Mouse (Mus musculus) right cerebral cortex, postnatal 36 days (tissue): ENCODE data around the gene Gm10118.

Experiments used
- DNase-seq, 2 experiments: peaks; one replicate each; pipeline ENCODE4 v3.0.0; 2022; ENCODE audit warnings: low spot score in 2 of 2, mixed read lengths in 1 of 2

Gene Gm10118

DNA sequence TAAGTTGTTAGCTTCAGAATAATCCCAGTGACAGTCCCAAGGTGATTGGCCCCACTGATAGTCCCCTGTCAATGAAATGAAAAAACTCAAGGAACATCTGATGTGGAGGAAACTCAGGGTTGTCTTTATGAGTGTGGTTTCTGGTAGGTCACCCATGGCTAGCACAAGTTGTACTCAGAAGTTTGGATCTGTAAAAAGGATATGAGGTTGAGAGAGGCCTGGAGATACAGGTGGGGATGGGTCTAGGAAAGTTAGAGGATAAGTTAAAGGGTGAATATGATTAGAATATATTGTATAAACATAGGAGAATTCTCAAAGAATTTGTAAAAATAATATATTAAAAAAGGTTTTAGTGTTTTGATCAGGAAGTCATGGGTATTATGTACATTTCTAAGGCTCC, at the start of gene Gm10118:
Gene Gm10118, minus strand, starts transcription at position 101 of the 400 bp plus-strand sequence.
- no peak for DNase-seq

DNA sequence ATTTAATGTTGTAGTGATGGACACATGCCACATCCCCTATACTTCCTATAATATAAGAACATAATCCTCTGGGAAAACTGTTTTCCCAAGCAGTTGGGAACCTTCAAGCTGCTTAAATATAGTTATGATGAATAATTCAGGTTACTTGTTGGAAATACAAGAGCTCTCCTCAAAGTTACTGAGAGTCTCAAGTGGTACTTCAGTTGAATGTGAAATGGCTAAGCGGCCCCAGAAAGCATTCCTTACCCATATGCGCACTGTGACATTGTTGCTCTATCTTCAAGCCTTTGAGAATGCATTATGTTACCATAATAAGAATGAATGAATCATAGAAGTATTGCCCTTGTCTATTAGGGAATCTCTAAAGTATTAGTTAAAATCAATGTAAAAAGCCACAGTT, 45.1 kb upstream of the Gm10118 start:
- no peak for DNase-seq

DNA sequence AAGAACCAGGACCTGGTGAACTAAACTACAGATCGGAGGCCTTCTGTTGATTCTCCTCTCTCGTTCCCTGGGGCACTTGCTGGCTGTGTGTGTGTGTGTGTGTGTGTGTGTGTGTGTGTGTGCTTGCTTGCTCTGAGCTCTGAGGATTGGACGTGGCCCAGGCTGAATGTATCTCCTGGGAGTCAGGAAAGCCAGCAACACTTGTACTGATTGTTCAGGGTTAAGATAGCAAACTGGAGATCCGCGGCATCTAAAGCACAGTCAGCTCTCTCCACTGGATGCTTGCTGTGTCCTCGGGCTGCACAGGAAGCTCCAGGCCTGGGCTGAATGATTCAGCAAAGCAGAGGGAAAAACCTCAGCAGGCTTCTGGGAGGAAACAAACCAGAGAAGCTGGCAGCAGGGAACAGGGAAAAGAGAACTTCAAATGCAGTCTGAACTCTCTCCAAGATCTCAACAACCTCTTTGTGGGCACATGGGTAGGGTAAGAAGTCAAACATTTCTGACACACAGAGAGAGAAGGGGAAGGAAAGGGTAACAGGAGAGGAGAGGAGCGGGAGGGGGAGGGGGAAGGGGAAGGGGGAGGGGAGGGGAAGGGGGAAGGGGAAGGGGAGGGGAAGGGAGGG, 27.2 kb upstream of the Gm10118 start:
- DNase-seq: no peak

DNA sequence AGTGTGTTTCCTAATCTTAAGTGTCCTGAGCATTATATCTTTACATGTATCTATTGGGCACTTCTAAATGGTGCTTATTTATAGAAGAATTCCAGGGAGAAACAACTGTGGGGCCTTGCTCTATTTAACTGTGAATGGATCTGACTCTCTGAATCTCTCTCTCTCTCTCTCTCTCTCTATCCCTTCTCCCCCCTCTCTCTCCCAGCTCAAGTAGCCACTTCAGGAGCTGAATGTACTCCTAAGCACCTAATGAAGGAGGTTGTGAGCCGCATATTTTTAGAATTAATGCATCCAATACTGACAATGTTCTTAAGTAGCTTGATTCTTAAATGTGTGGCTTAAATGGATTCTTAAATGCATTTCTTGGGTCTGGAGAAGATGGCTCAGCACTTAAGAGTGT, 24.2 kb upstream of the Gm10118 start:
- DNase-seq: no peak

DNA sequence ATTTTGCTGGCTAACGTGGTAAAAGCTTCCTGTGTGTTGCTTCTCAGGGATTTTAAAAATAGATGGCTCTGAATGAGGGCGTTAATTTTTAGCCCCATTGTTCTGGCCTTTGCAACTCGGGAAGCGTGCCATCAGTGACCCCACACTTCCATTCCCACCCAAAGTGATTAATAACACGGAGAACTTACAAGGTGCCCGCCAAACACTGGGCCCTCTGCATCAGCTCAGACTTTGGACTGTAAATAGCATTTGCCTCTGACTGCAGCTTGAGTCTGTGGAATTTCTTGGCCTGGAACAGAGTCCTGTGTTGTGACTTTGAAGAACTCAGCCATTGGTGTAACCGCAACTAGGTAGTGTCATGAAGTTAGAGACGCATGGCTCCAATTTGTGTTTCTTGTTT, 23.6 kb upstream of the Gm10118 start:
- DNase-seq: no peak

DNA sequence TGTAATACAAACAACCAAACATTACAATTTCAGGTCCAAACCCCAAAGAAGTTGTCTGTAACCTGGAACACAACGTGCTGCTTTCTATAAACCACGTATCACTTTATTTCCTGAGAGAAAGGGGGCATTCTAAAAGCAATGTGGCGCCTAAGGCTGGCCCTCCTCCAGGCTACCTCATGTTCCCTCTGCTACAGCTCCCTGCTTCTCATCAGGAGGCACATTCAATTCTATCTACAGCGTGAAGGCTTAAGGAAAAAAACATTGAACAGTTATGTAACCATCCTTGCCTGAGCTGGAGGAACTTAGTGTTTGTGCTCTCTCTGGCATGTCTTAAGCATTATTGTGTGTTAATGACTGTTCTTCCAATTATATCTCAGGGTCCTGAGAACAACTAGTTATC, 20.0 kb upstream of the Gm10118 start:
- peak; percentile 31 to 48 for DNase-seq

DNA sequence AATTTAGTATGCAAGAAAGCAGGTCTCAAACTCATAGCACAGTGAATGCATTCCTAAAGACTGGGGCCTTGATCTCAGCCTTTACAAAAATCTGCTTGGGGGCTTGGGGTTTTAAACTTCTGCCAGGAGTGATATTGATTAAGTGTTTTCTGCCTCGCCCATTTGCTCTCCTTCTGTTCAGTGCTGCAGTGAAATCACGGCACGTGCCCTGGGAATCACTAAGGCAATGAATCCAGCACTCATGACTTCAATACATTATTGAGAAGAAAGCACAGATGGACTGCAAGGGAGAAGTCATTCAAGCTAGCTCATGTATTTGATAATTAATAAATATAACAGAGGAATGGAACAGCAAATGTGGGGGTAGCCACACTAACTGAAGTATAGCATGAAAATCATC, 18.3 kb upstream of the Gm10118 start:
- no peak for DNase-seq

DNA sequence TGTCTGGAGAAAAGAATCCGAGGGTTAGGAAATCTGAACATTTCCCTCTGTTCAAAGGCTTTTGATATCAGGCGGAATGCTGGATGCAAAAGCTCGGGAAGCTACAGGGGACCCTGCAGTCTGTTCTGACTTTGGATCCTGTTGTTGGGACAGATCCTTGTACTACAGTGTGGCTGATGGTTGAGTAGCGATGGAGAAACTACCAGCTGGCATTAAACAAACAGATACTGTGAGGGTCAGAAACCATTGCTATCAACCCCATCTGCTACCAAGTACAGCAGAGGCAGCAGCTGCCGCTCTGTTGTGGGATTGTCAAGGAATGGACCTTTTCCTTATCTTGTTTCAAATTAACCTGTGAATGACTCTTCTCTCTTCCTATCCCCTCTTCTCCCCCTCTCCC, 6.7 kb upstream of the Gm10118 start:
- no peak for DNase-seq

DNA sequence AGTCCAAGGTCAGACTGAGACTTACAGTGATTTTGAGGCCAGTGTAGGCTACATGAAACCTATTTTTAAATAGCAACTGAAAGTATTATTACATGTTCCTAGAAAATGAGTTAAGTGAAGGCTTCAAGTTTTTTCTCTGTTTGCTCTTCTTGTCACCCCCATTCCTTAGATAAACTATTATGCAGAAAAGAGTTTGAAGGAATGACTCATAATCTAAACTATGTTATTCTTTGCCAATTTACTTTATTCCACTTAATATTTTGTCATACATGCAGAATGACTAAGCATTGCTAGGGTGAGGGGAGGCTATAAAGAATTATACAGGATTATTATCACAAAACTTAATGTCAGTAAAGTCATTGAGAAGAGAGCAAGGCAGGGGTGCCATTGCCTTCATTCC, 18.4 kb downstream of the Gm10118 start:
- no peak for DNase-seq

DNA sequence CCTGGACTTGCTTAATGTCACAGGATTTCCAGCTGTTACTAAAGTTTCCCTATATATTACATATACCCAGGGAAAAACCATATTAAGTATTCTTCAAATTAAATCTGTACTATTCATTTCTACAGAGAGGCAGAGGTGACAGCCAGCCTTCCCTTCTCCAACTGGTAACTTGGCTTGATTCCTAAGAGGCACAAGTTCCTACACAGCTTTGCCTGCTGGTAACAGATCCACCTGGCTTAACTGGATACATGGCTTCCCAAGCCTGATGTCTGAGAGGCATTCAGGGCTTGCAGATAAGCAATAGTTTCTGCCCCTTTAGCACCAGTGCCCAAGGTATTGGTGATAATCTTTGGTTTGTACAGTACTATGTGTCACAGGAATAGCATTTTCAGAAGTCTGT, 27.3 kb downstream of the Gm10118 start:
- DNase-seq: no peak

DNA sequence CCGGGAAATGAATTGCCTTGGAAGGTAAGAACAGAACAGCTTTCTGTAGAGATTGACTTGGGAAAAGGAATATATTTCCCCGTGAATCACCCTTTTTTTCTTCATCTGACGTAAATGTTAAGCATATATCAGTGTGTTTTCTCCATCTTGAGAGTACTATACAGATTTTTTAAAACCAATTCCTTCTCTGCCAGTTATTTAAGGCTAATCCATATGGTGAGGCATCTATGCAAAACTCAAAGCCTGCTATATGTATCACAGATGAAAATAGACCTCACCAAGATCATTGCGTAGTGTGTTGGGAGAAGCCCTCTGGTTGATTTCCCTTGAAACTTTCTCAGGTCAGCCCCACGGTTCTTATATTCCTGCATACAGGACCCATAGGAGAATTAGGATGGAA, 32.6 kb downstream of the Gm10118 start:
- DNase-seq: no peak

DNA sequence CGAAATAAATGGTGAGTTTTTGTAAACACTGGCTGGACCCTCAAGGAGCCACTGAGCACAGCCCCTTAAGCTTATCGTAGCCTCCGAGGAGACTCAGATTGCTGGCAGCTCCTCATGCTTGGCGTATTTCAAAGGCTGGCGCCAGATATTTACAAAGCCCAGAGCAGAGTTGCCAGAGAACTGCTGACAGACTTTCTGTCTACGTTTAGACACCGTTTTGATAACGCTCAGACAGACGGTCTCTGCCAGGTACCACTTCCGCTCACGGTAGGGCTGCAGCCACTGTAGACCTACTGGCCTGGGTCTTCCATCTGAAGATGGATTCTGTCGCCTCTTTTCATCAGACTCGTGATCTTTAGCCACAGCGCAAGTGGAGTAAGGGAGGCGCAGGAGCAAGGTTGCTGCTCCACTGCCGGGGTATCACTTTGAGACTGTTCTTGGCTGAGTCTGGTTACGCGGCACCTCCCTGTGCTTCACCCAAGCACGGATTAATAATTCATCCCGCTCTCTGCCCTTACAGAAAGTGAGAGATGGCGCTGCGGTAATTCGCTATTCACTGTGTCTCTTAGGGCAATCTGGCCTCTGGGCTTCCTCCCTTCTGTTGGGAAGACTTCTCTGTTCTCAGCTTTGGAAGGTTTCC, 40.7 kb downstream of the Gm10118 start:
- no peak for DNase-seq

DNA sequence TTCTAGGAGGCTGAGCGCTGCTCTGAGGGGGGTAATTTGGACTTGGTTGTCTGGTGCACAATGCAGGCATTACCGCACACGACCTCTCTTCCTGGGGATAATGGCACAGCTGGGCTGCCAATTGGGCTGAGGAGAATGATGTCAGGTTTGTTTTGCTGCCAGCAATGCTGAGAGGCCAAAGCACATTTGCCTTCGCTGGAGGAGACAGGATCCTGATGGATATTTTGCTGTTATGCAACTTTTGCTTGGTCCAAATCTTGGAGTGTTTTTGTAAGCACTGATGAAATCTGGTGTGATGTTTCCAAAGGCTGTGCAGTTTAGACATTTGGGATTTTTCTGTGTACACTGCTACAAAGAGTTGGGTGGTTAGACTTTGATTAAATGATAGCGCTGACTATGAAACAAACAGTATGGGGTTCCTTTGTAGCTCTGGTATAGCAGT, 46.8 kb downstream of the Gm10118 start:
- no peak for DNase-seq
